Mouse (Mus musculus): ENCODE results near the gene Iffo1. TPM values are rescaled to one million over a fixed set of nuclear protein-coding genes. Genes with fewer than 3 reads are reported as not detected.
A peak's percentile ranks its signal among the peaks of the same experiment; 100 is the strongest.

Gene Iffo1
- polyA plus RNA-seq, 1 experiment = 18.4 TPM

- peaks cover 8% of the 10 kb centered on the region for H3K79me3 ChIP-seq (ENCODE audit: low read depth)
- TF ChIP-seq MAX (IDR thresholded peaks at IDR 0.05) = no peak
- H3K36me3 ChIP-seq (ENCODE audit: control insufficient read depth, insufficient read depth) = peaks cover 56% of the 10 kb centered on the region
- no peak overlapping the region for H3K4me3 ChIP-seq (ENCODE audit: insufficient read depth, poor library complexity, severe bottlenecking)
- no peak overlapping the region for H3ac ChIP-seq (ENCODE audit: control insufficient read depth, insufficient read length, low read depth)
- H3K79me2 ChIP-seq (ENCODE audit: control insufficient read depth, insufficient read depth) = peaks cover 43% of the 10 kb centered on the region
- H3K27me3 ChIP-seq (ENCODE audit: control insufficient read depth, insufficient read depth, insufficient read length) = no peaks in the 10 kb centered on the region
Measured at GRCm38 (mm10) chr6:125142436-125142835, 2.6 kb upstream of the Iffo1 start.

- Histone ChIP-seq H3K79me2 (ENCODE audit: control insufficient read depth, insufficient read depth) (peaks cover 45% of the 10 kb centered on the region), H3K36me3 (ENCODE audit: control insufficient read depth, insufficient read depth) (peaks cover 52% of the 10 kb centered on the region), H3K4me3 (ENCODE audit: insufficient read depth, poor library complexity, severe bottlenecking) (no peak overlapping the region), H3K27me3 (ENCODE audit: control insufficient read depth, insufficient read depth, insufficient read length) (no peaks in the 10 kb centered on the region), H3K79me3 (ENCODE audit: low read depth) (peaks cover 10% of the 10 kb centered on the region), H3ac (ENCODE audit: control insufficient read depth, insufficient read length, low read depth) (no peak overlapping the region)
- TF ChIP-seq USF1 (IDR thresholded peaks at IDR 0.05; ENCODE audit: low read depth) = no peak
- TF ChIP-seq CTCF (IDR thresholded peaks at IDR 0.05; ENCODE audit: control insufficient read depth, insufficient read depth, insufficient read length) = no peak
- no peak for TF ChIP-seq MYOD1 (IDR thresholded peaks at IDR 0.05; ENCODE audit: control insufficient read depth, insufficient read length, low read depth)
- TF ChIP-seq FOSL1 (IDR thresholded peaks at IDR 0.05; ENCODE audit: insufficient read depth, low read length, poor library complexity, severe bottlenecking) = no peak
- no peak for TF ChIP-seq CEBPB (IDR thresholded peaks at IDR 0.05; ENCODE audit: low read depth)
- no peak for TF ChIP-seq MYOG (IDR thresholded peaks at IDR 0.05; ENCODE audit: control insufficient read depth, extremely low read depth, insufficient read length)
- TF ChIP-seq MAX (IDR thresholded peaks at IDR 0.05) = no peak
Measured at GRCm38 (mm10) chr6:125143128-125143527, 1.9 kb upstream of the Iffo1 start.

GRCm38 (mm10) chr6:125143904-125144303 is 1.1 kb upstream of the Iffo1 start:
- Histone ChIP-seq H3K36me3 (ENCODE audit: control insufficient read depth, insufficient read depth) (peaks cover 46% of the 10 kb centered on the region), H3ac (ENCODE audit: control insufficient read depth, insufficient read length, low read depth) (no peak overlapping the region), H3K27me3 (ENCODE audit: control insufficient read depth, insufficient read depth, insufficient read length) (no peaks in the 10 kb centered on the region), H3K79me2 (ENCODE audit: control insufficient read depth, insufficient read depth) (peaks cover 43% of the 10 kb centered on the region), H3K79me3 (ENCODE audit: low read depth) (peaks cover 10% of the 10 kb centered on the region), H3K4me3 (ENCODE audit: insufficient read depth, poor library complexity, severe bottlenecking) (no peak overlapping the region)
- TF ChIP-seq MAX (IDR thresholded peaks at IDR 0.05) = no peak
- no peak for TF ChIP-seq MYOD1 (IDR thresholded peaks at IDR 0.05; ENCODE audit: control insufficient read depth, insufficient read length, low read depth)
- TF ChIP-seq CEBPB (IDR thresholded peaks at IDR 0.05; ENCODE audit: low read depth) = no peak
- no peak for TF ChIP-seq FOSL1 (IDR thresholded peaks at IDR 0.05; ENCODE audit: insufficient read depth, low read length, poor library complexity, severe bottlenecking)
- TF ChIP-seq CTCF (IDR thresholded peaks at IDR 0.05; ENCODE audit: control insufficient read depth, insufficient read depth, insufficient read length) = no peak
- TF ChIP-seq MYOG (IDR thresholded peaks at IDR 0.05; ENCODE audit: control insufficient read depth, extremely low read depth, insufficient read length) = no peak
- TF ChIP-seq USF1 (IDR thresholded peaks at IDR 0.05; ENCODE audit: low read depth) = no peak

- Histone ChIP-seq H3K4me3 (ENCODE audit: insufficient read depth, poor library complexity, severe bottlenecking) (peak overlapping the region; percentile 55), H3K79me2 (ENCODE audit: control insufficient read depth, insufficient read depth) (peaks cover 34% of the 10 kb centered on the region), H3K36me3 (ENCODE audit: control insufficient read depth, insufficient read depth) (peaks cover 34% of the 10 kb centered on the region), H3ac (ENCODE audit: control insufficient read depth, insufficient read length, low read depth) (peak overlapping the region; percentile 75), H3K79me3 (ENCODE audit: low read depth) (peaks cover 10% of the 10 kb centered on the region), H3K27me3 (ENCODE audit: control insufficient read depth, insufficient read depth, insufficient read length) (no peaks in the 10 kb centered on the region)
- no peak for TF ChIP-seq USF1 (IDR thresholded peaks at IDR 0.05; ENCODE audit: low read depth)
- TF ChIP-seq MYOD1 (IDR thresholded peaks at IDR 0.05; ENCODE audit: control insufficient read depth, insufficient read length, low read depth) = no peak
- no peak for TF ChIP-seq FOSL1 (IDR thresholded peaks at IDR 0.05; ENCODE audit: insufficient read depth, low read length, poor library complexity, severe bottlenecking)
- TF ChIP-seq MAX (IDR thresholded peaks at IDR 0.05) = no peak
- no peak for TF ChIP-seq CTCF (IDR thresholded peaks at IDR 0.05; ENCODE audit: control insufficient read depth, insufficient read depth, insufficient read length)
- no peak for TF ChIP-seq MYOG (IDR thresholded peaks at IDR 0.05; ENCODE audit: control insufficient read depth, extremely low read depth, insufficient read length)
- TF ChIP-seq CEBPB (IDR thresholded peaks at IDR 0.05; ENCODE audit: low read depth) = no peak
Measured at GRCm38 (mm10) chr6:125145479-125145951, 474 bp downstream of the Iffo1 start.

- TF ChIP-seq FOSL1 (IDR thresholded peaks at IDR 0.05; ENCODE audit: insufficient read depth, low read length, poor library complexity, severe bottlenecking) (no peak), MYOD1 (IDR thresholded peaks at IDR 0.05; ENCODE audit: control insufficient read depth, insufficient read length, low read depth) (no peak), MAX (IDR thresholded peaks at IDR 0.05) (no peak), MYOG (IDR thresholded peaks at IDR 0.05; ENCODE audit: control insufficient read depth, extremely low read depth, insufficient read length) (no peak), CEBPB (IDR thresholded peaks at IDR 0.05; ENCODE audit: low read depth) (no peak), USF1 (IDR thresholded peaks at IDR 0.05; ENCODE audit: low read depth) (no peak), CTCF (IDR thresholded peaks at IDR 0.05; ENCODE audit: control insufficient read depth, insufficient read depth, insufficient read length) (no peak)
Measured at GRCm38 (mm10) chr6:125146148-125146547, 1.1 kb downstream of the Iffo1 start.

GRCm38 (mm10) chr6:125146797-125147196 is 1.8 kb downstream of the Iffo1 start:
- Histone ChIP-seq H3ac (ENCODE audit: control insufficient read depth, insufficient read length, low read depth) (peak overlapping the region; percentile 29), H3K79me3 (ENCODE audit: low read depth) (peaks cover 10% of the 10 kb centered on the region), H3K36me3 (ENCODE audit: control insufficient read depth, insufficient read depth) (peaks cover 26% of the 10 kb centered on the region), H3K27me3 (ENCODE audit: control insufficient read depth, insufficient read depth, insufficient read length) (no peaks in the 10 kb centered on the region), H3K4me3 (ENCODE audit: insufficient read depth, poor library complexity, severe bottlenecking) (no peak overlapping the region), H3K79me2 (ENCODE audit: control insufficient read depth, insufficient read depth) (peaks cover 34% of the 10 kb centered on the region)
- TF ChIP-seq MYOD1 (IDR thresholded peaks at IDR 0.05; ENCODE audit: control insufficient read depth, insufficient read length, low read depth) = no peak
- TF ChIP-seq MAX (IDR thresholded peaks at IDR 0.05) = no peak
- no peak for TF ChIP-seq CEBPB (IDR thresholded peaks at IDR 0.05; ENCODE audit: low read depth)
- TF ChIP-seq FOSL1 (IDR thresholded peaks at IDR 0.05; ENCODE audit: insufficient read depth, low read length, poor library complexity, severe bottlenecking) = no peak
- TF ChIP-seq CTCF (IDR thresholded peaks at IDR 0.05; ENCODE audit: control insufficient read depth, insufficient read depth, insufficient read length) = no peak
- no peak for TF ChIP-seq MYOG (IDR thresholded peaks at IDR 0.05; ENCODE audit: control insufficient read depth, extremely low read depth, insufficient read length)
- TF ChIP-seq USF1 (IDR thresholded peaks at IDR 0.05; ENCODE audit: low read depth) = no peak

More at GRCm38 (mm10) chr6:125146148-125146547, 1.1 kb downstream of the Iffo1 start:
- Histone ChIP-seq H3K4me3 (ENCODE audit: insufficient read depth, poor library complexity, severe bottlenecking) (peak overlapping the region; percentile 55), H3ac (ENCODE audit: control insufficient read depth, insufficient read length, low read depth) (peak overlapping the region; percentile 70), H3K79me2 (ENCODE audit: control insufficient read depth, insufficient read depth) (peaks cover 34% of the 10 kb centered on the region), H3K36me3 (ENCODE audit: control insufficient read depth, insufficient read depth) (peaks cover 29% of the 10 kb centered on the region), H3K27me3 (ENCODE audit: control insufficient read depth, insufficient read depth, insufficient read length) (no peaks in the 10 kb centered on the region), H3K79me3 (ENCODE audit: low read depth) (peaks cover 10% of the 10 kb centered on the region)
